In genomic region chr12:72085024-72085328, GRCm38 (mm10) we compare ENCODE assay signal across 8 mouse cellular contexts. TPM values are rescaled to one million over a fixed set of nuclear protein-coding genes. Genes with fewer than 3 reads are reported as not detected.
DNase-seq lines count a peak whose midpoint lies in the region; ATAC-seq and TF ChIP-seq lines count a peak whose summit lies in the region.
"Had no signal": no experiment of that assay in that cellular context is flagged by ENCODE, and none has a peak within 500 bp of the region (broad histone marks: within the 10 kb centered on the region; RNA-seq: fewer than 3 reads in every experiment).

No protein-coding gene starts in this region.

- TF ChIP-seq EP300 in lung, postnatal 0 days (IDR thresholded peaks at IDR 0.05), result no peak

- H3K9me3 ChIP-seq in lung, postnatal 0 days (ENCODE audit: low read length), result no peaks in the 10 kb centered on the region
- H3K9me3 ChIP-seq in forebrain, embryonic 10.5 days, result no peaks in the 10 kb centered on the region
- no peaks in the 10 kb centered on the region for H3K9me3 ChIP-seq in liver, embryonic 11.5 days (ENCODE audit: control insufficient read depth, low read length)
- H3K9me3 ChIP-seq in stomach, embryonic 16.5 days (replicated peaks; ENCODE audit: control insufficient read depth, low read length), result no peaks in the 10 kb centered on the region

- TF ChIP-seq CTCF in lung, postnatal 0 days (IDR thresholded peaks at IDR 0.05), result no peak

- no peaks in the 10 kb centered on the region for H3K36me3 ChIP-seq in lung, postnatal 0 days (ENCODE audit: insufficient read depth, low read length)
- H3K36me3 ChIP-seq in forebrain, embryonic 10.5 days (replicated peaks), result peaks cover 4% of the 10 kb centered on the region; the same call in 1 of the 2 replicates
- H3K36me3 ChIP-seq in liver, embryonic 11.5 days (ENCODE audit: control insufficient read depth, insufficient read depth, low read length), result no peaks in the 10 kb centered on the region
- no peaks in the 10 kb centered on the region for H3K36me3 ChIP-seq in stomach, embryonic 16.5 days (ENCODE audit: control insufficient read depth, insufficient read depth, low read length)

- H3K27me3 ChIP-seq in lung, postnatal 0 days (replicated peaks; ENCODE audit: insufficient read depth, low read length), result no peaks in the 10 kb centered on the region
- no peaks in the 10 kb centered on the region for H3K27me3 ChIP-seq in forebrain, embryonic 10.5 days (ENCODE audit: poor library complexity, severe bottlenecking)
- H3K27me3 ChIP-seq in liver, embryonic 11.5 days (replicated peaks; ENCODE audit: control insufficient read depth, insufficient read depth, low read length), result no peaks in the 10 kb centered on the region
- H3K27me3 ChIP-seq in stomach, embryonic 16.5 days (ENCODE audit: control insufficient read depth, insufficient read depth, low read length), result no peaks in the 10 kb centered on the region

- 2% methylated on average over 30 of the region's 31 CpGs for WGBS in lung, postnatal 0 days
- WGBS in forebrain, embryonic 10.5 days, result 0% methylated on average over 31 of the region's 31 CpGs
- WGBS in liver, embryonic 11.5 days, result 0% methylated on average over 31 of the region's 31 CpGs
- under 1% methylated on average over 31 of the region's 31 CpGs for WGBS in stomach, embryonic 16.5 days

- no peak for DNase-seq in lung, postnatal 0 days (ENCODE audit: low spot score)
- no peak for DNase-seq in lung, postnatal 10 days
- DNase-seq in forebrain, embryonic 10.5 days (ENCODE audit: extremely low spot score, low spot score), result no peak
- no peak for DNase-seq in liver, embryonic 11.5 days (ENCODE audit: low spot score)
- DNase-seq in cerebellum, postnatal 10 days, result no peak
- no peak for DNase-seq in gastrocnemius, postnatal 36 days

- intact Hi-C loops in gastrocnemius, postnatal 36 days (cut with DNase I), result no loop called here

- peaks cover 6% of the 10 kb centered on the region; the same call in 1 of the 2 replicates for H3K4me1 ChIP-seq in lung, postnatal 0 days (ENCODE audit: insufficient read depth, low read depth, low read length)
- peaks cover 41% of the 10 kb centered on the region for H3K4me1 ChIP-seq in forebrain, embryonic 10.5 days
- H3K4me1 ChIP-seq in liver, embryonic 11.5 days (replicated peaks; ENCODE audit: control insufficient read depth, insufficient read depth, low read length), result peaks cover 22% of the 10 kb centered on the region
- peaks cover 20% of the 10 kb centered on the region for H3K4me1 ChIP-seq in stomach, embryonic 16.5 days (ENCODE audit: control insufficient read depth, insufficient read depth, low read length)

- H3K9ac ChIP-seq in lung, postnatal 0 days (replicated peaks; ENCODE audit: low read depth), result peak overlapping the region; percentile 42
- H3K9ac ChIP-seq in liver, embryonic 11.5 days (ENCODE audit: low read depth, low read length), result peak overlapping the region; percentile 62
- peak overlapping the region; percentile 79 for H3K9ac ChIP-seq in stomach, embryonic 16.5 days (ENCODE audit: low read length)

- ATAC-seq in lung, postnatal 0 days, result peak; percentile 16; the same call in 1 of the 2 replicates
- no peak for ATAC-seq in liver, embryonic 11.5 days (replicated peaks; ENCODE audit: low FRiP score)
- ATAC-seq in stomach, embryonic 16.5 days (ENCODE audit: insufficient read depth, low FRiP score), result peak; percentile 10

- H3K4me3 ChIP-seq in lung, postnatal 0 days (ENCODE audit: low read depth, low read length), result peak overlapping the region; percentile 71
- H3K4me3 ChIP-seq in forebrain, embryonic 10.5 days, result peak overlapping the region; percentile 74
- peak overlapping the region; percentile 70 for H3K4me3 ChIP-seq in liver, embryonic 11.5 days (ENCODE audit: low read depth, low read length)
- peak overlapping the region; percentile 82 for H3K4me3 ChIP-seq in stomach, embryonic 16.5 days (replicated peaks; ENCODE audit: low read length)

- H3K4me2 ChIP-seq in lung, postnatal 0 days (replicated peaks; ENCODE audit: low read depth, low read length), result peak overlapping the region; percentile 89
- peak overlapping the region; percentile 94 for H3K4me2 ChIP-seq in liver, embryonic 11.5 days
- peak overlapping the region; percentile 76 for H3K4me2 ChIP-seq in stomach, embryonic 16.5 days (ENCODE audit: low read depth, low read length)

- H3K27ac ChIP-seq in lung, postnatal 0 days (ENCODE audit: low read length), result peak overlapping the region; percentile 96
- peak overlapping the region; percentile 95 for H3K27ac ChIP-seq in forebrain, embryonic 10.5 days
- H3K27ac ChIP-seq in liver, embryonic 11.5 days (ENCODE audit: low read depth, low read length), result peak overlapping the region; percentile 72
- peak overlapping the region; percentile 78 for H3K27ac ChIP-seq in stomach, embryonic 16.5 days (ENCODE audit: low read length)

RNA-seq across cellular contexts. Expression of gene L3hypdh, which starts 0.3 kb away (rescaled TPM):
- 10.7 and 11.7 TPM in 2 replicates for polyA plus RNA-seq in lung, postnatal 0 days (2015; fragmentation: Nextera tagmentation; extraction: Ambion mirVana)
- 7.0 and 7.2 TPM in 2 replicates for polyA plus RNA-seq in forebrain, embryonic 10.5 days (2016; fragmentation: Nextera tagmentation; extraction: Ambion mirVana)
- polyA plus RNA-seq in liver, embryonic 11.5 days (2014; fragmentation: Nextera tagmentation; extraction: Ambion mirVana), result 8.0 and 8.9 TPM in 2 replicates
- 15.2 and 15.5 TPM in 2 replicates for polyA plus RNA-seq in stomach, embryonic 16.5 days (2015; fragmentation: Nextera tagmentation; extraction: Ambion mirVana)
- under 1 TPM; 0.87 to 0.94 TPM for total RNA-seq in gastrocnemius, postnatal 36 days (2021)

RNA-seq across cellular contexts. Expression of gene Jkamp, which starts 0.4 kb away (rescaled TPM):
- polyA plus RNA-seq in lung, postnatal 0 days (2015; fragmentation: Nextera tagmentation; extraction: Ambion mirVana), result 73.2 and 78.8 TPM in 2 replicates
- polyA plus RNA-seq in forebrain, embryonic 10.5 days (2016; fragmentation: Nextera tagmentation; extraction: Ambion mirVana), result 71.9 and 73.2 TPM in 2 replicates
- polyA plus RNA-seq in liver, embryonic 11.5 days (2014; fragmentation: Nextera tagmentation; extraction: Ambion mirVana), result 31.1 and 35.4 TPM in 2 replicates
- 54.8 and 56.8 TPM in 2 replicates for polyA plus RNA-seq in stomach, embryonic 16.5 days (2015; fragmentation: Nextera tagmentation; extraction: Ambion mirVana)
- 10 to 100 TPM; 10.4 to 11.4 TPM for total RNA-seq in gastrocnemius, postnatal 36 days (2021)

RNA-seq across cellular contexts. Expression of gene Gpr135, which starts 14.1 kb away (rescaled TPM):
- polyA plus RNA-seq in lung, postnatal 0 days (2015; fragmentation: Nextera tagmentation; extraction: Ambion mirVana), result 0.49 and 0.55 TPM in 2 replicates
- 0.32 and 0.57 TPM in 2 replicates for polyA plus RNA-seq in forebrain, embryonic 10.5 days (2016; fragmentation: Nextera tagmentation; extraction: Ambion mirVana)
- polyA plus RNA-seq in liver, embryonic 11.5 days (2014; fragmentation: Nextera tagmentation; extraction: Ambion mirVana), result 0.31 and 0.33 TPM in 2 replicates
- polyA plus RNA-seq in stomach, embryonic 16.5 days (2015; fragmentation: Nextera tagmentation; extraction: Ambion mirVana), result 0.36 and 0.61 TPM in 2 replicates
- under 1 TPM; 0.17 to 0.18 TPM for total RNA-seq in gastrocnemius, postnatal 36 days (2021)
- total RNA-seq: common myeloid progenitor, adult 5-6 weeks had no signal
